Mouse (Mus musculus) heart, embryonic 16.5 days (tissue): ENCODE results near the gene Scn3b. TPM values are rescaled to one million over a fixed set of nuclear protein-coding genes. Genes with fewer than 3 reads are reported as not detected.

ENCODE experiments used
- ATAC-seq: fragments of 200-750 bp; cut with Nextera tagmentation; replicated peaks from 2 replicates; pipeline ENCODE4 v1.8.0; 2017; ENCODE audit warnings: moderate number of reproducible peaks; ENCODE audit not compliant: insufficient read depth, low FRiP score; ENCODE audit errors: extremely low read depth
- H3K27ac ChIP-seq: fragments of 300-500 bp; sonication (generic); 2 replicates; pipeline ENCODE4 v1.5.1; 2014; ENCODE audit warnings: mild to moderate bottlenecking, low read length, control low read depth, moderate library complexity
- H3K27me3 ChIP-seq: fragments of 300-500 bp; sonication (generic); 2 replicates; pipeline ENCODE4 v1.6.1; 2014; ENCODE audit warnings: low read length, mixed read lengths; ENCODE audit not compliant: control insufficient read depth, insufficient read depth
- H3K36me3 ChIP-seq: fragments of 300-500 bp; sonication (generic); 2 replicates; pipeline ENCODE4 v1.6.1; 2014; ENCODE audit not compliant: control insufficient read depth, insufficient read depth
- H3K4me1 ChIP-seq: fragments of 300-500 bp; sonication (generic); 2 replicates; pipeline ENCODE4 v1.6.1; 2014; ENCODE audit warnings: low read length, mixed read lengths; ENCODE audit not compliant: control insufficient read depth, insufficient read depth
- H3K4me2 ChIP-seq: fragments of 300-500 bp; sonication (generic); 2 replicates; pipeline ENCODE4 v1.6.1; 2014; ENCODE audit warnings: low read depth, mild to moderate bottlenecking, control low read depth, low read length
- H3K4me3 ChIP-seq: fragments of 300-500 bp; sonication (generic); 2 replicates; pipeline ENCODE4 v1.5.1; 2014; ENCODE audit warnings: mild to moderate bottlenecking, control low read depth, low read length
- H3K9ac ChIP-seq: fragments of 300-500 bp; sonication (generic); 2 replicates; pipeline ENCODE4 v1.6.1; 2014; ENCODE audit warnings: low read length, control low read depth
- H3K9me3 ChIP-seq: fragments of 300-500 bp; sonication (generic); replicated peaks from 2 replicates; pipeline ENCODE4 v1.6.1; 2016; ENCODE audit warnings: low read length; ENCODE audit not compliant: control insufficient read depth
- WGBS: fragments of 180-500 bp; shearing (Covaris S2); extraction: QIAGEN DNeasy Blood & Tissue Kit; methylation state at CpG from one replicate; pipeline ENCODE4 v1.1.7; 2014; 5-methylcytosine and 5-hydroxymethylcytosine counted together
- polyA plus RNA-seq: library from polyadenylated mRNA; unstranded; fragments of >200 nt; fragmentation: Nextera tagmentation; extraction: Ambion mirVana; gene quantifications from 2 replicates; pipeline ENCODE4 v1.2.1, GENCODE M21; 2015

The Scn3b gene
- polyA plus RNA-seq = 1.7 and 1.9 TPM in 2 replicates

DNA sequence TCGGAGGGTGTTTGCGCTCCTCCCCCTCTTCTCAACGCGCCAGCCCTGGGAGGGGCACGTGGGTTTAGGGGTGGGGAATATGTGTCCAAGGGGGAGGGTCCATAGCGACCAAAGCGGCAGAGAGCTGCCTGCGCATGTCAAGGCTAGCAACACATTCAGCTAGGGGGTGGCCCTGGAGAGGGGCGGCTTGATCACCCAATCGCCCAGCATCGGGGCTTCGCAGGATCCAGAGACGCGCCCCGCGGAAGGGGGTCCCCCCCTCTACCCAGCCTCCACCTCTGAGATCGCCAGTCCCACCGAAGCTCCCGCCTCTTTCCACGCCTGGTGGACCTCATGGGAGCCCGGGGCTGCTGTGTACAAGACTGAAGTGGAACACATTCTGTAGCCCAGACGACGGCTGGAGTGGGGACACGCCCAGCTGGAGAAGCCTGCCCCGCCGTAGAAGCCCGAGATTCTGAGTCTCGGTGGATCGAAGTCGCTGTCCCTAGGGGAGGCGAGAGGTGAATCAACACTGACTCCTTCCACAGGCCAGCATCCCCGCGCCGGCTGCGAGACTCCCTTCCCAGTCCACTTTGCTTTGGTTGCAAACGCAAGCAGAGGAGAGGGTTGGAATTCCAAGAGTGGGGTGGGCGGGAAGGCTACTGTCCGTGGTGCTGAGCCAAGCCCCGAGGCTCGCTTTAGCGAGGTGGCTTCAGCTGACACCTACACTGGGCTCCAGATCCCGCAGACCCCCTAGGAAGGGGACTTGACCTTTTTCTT, at the start of gene Scn3b:
Gene Scn3b (plus strand): TSS at position 115 of the 759 bp plus-strand sequence.
- WGBS = under 1% methylated on average over 41 of the region's 42 CpGs
- peak within 1 kb of the TSS; percentile 37 for H3K4me3 ChIP-seq
- H3K27ac ChIP-seq = no peak within 1 kb of the TSS
- H3K36me3 ChIP-seq = no peaks in the 10 kb centered on the region
- no peaks in the 10 kb centered on the region for H3K9me3 ChIP-seq
- peaks cover 18% of the 10 kb centered on the region for H3K27me3 ChIP-seq
- no peak within 1 kb of the TSS for H3K9ac ChIP-seq
- H3K4me1 ChIP-seq = peaks cover 15% of the 10 kb centered on the region
- ATAC-seq = peak; percentile 64
- peak within 1 kb of the TSS; percentile 55 for H3K4me2 ChIP-seq

DNA sequence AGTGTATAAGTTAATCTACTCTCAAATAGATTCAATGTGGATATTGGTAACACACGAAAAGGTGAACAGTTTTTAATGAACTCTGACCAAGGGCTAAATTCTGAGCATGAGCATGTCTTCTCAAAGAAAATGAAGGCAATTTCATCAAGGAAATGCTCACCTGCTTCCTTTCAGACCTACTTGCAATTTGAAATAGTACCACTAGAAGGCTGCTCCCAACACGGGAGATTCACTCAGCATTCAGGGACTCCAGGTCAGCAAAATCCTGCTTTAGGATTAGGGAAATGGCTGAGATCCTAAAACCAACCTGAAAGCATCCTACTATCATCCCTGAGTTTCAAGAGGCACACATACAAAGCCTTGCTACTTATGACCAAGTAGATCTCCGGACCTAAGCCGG, 44.7 kb upstream of the Scn3b start:
- no peak overlapping the region for H3K9ac ChIP-seq
- no peak overlapping the region for H3K4me3 ChIP-seq
- H3K4me1 ChIP-seq = no peaks in the 10 kb centered on the region
- ATAC-seq = no peak
- H3K9me3 ChIP-seq = no peaks in the 10 kb centered on the region
- H3K4me2 ChIP-seq = no peak overlapping the region
- 69% methylated on average over 4 of the region's 4 CpGs for WGBS
- no peaks in the 10 kb centered on the region for H3K27me3 ChIP-seq
- no peak overlapping the region for H3K27ac ChIP-seq
- H3K36me3 ChIP-seq = no peaks in the 10 kb centered on the region

GRCm38 (mm10) chr9:40227874-40228789, 40.9 kb upstream of the Scn3b start:
- Histone ChIP-seq H3K27ac (no peak overlapping the region), H3K27me3 (no peaks in the 10 kb centered on the region), H3K4me1 (no peaks in the 10 kb centered on the region), H3K9me3 (0 out of 2 replicates have a peak, but pooled peaks cover 3% of the 10 kb centered on the region), H3K36me3 (no peaks in the 10 kb centered on the region), H3K4me3 (no peak overlapping the region), H3K9ac (no peak overlapping the region), H3K4me2 (no peak overlapping the region)
- ATAC-seq = no peak
- 59% methylated on average over 10 of the region's 10 CpGs for WGBS

DNA sequence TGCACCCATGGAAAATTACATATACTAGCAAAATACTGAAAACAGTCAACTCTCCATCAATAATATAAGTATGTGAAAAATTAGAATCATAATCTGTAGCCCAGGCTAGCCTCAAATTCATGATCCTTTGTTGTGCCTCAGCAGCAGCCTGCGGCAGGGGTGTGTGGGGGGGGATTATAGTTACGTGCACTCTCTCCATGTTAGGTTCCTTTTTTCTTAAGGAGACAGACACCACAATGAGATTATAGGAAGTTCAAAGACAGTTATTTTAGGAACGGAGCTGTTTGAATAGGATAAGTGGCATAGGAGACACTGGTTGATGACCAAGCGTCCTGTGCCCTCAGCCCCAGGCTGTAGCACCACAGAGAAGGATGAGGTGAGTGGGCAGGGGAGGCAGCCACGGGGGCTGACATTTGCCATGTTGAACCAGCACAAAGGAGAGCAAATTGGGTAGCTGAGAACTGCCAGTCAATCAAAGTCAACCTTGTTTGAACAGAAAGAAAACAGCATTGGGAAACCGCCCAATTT, 40.1 kb upstream of the Scn3b start:
- no peak for ATAC-seq
- no peak overlapping the region for H3K4me2 ChIP-seq
- WGBS = 40% methylated on average over 6 of the region's 6 CpGs

GRCm38 (mm10) chr9:40229479-40229878, 39.5 kb upstream of the Scn3b start:
- no peak overlapping the region for H3K9ac ChIP-seq
- no peak overlapping the region for H3K4me3 ChIP-seq
- H3K4me2 ChIP-seq = no peak overlapping the region
- H3K9me3 ChIP-seq = 0 out of 2 replicates have a peak, but pooled peaks cover 3% of the 10 kb centered on the region
- H3K36me3 ChIP-seq = no peaks in the 10 kb centered on the region
- no peaks in the 10 kb centered on the region for H3K27me3 ChIP-seq
- no peak overlapping the region for H3K27ac ChIP-seq
- H3K4me1 ChIP-seq = no peaks in the 10 kb centered on the region
- no peak for ATAC-seq
- 57% methylated on average over 5 of the region's 5 CpGs for WGBS

More for the DNA sequence above, 40.1 kb upstream of the Scn3b start:
- Histone ChIP-seq H3K27ac (no peak overlapping the region), H3K36me3 (no peaks in the 10 kb centered on the region), H3K4me1 (no peaks in the 10 kb centered on the region), H3K4me3 (no peak overlapping the region), H3K9me3 (0 out of 2 replicates have a peak, but pooled peaks cover 3% of the 10 kb centered on the region), H3K27me3 (no peaks in the 10 kb centered on the region), H3K9ac (no peak overlapping the region)

DNA sequence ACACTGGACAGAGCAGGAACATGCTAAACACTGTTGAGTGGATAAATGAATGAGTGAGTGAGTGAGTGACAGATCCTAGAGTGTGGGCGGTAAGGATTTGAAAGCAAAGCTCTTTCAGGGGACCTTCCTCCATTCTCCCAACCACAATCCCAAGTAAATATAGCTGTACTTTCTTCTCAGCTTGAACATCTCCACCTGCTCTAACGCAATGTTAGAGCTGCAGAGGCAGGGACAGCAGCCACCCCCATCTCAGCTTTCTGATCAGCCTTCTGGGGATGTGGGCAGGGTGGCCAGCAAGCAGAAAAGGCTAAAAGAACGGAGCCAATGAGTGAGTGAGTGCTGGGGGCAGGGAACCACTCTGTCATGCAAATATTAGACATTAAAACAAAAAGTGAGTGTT, 38.0 kb upstream of the Scn3b start:
- H3K4me3 ChIP-seq = no peak overlapping the region
- H3K36me3 ChIP-seq = no peaks in the 10 kb centered on the region
- no peaks in the 10 kb centered on the region for H3K4me1 ChIP-seq
- 0 out of 2 replicates have a peak, but pooled peaks cover 3% of the 10 kb centered on the region for H3K9me3 ChIP-seq
- WGBS = 82% methylated on average over 3 of the region's 3 CpGs
- ATAC-seq = no peak
- H3K4me2 ChIP-seq = no peak overlapping the region
- no peak overlapping the region for H3K9ac ChIP-seq
- no peaks in the 10 kb centered on the region for H3K27me3 ChIP-seq
- no peak overlapping the region for H3K27ac ChIP-seq

GRCm38 (mm10) chr9:40234233-40235072, 34.6 kb upstream of the Scn3b start:
- Histone ChIP-seq H3K4me2 (no peak overlapping the region), H3K36me3 (no peaks in the 10 kb centered on the region), H3K9me3 (0 out of 2 replicates have a peak, but pooled peaks cover 3% of the 10 kb centered on the region), H3K9ac (no peak overlapping the region), H3K4me3 (no peak overlapping the region), H3K27ac (no peak overlapping the region), H3K4me1 (no peaks in the 10 kb centered on the region), H3K27me3 (no peaks in the 10 kb centered on the region)
- ATAC-seq = no peak
- 70% methylated on average over 10 of the region's 10 CpGs for WGBS

- H3K9ac ChIP-seq = no peak overlapping the region
- H3K36me3 ChIP-seq = no peaks in the 10 kb centered on the region
- H3K27ac ChIP-seq = no peak overlapping the region
- H3K9me3 ChIP-seq = 0 out of 2 replicates have a peak, but pooled peaks cover 3% of the 10 kb centered on the region
- H3K4me2 ChIP-seq = no peak overlapping the region
- H3K27me3 ChIP-seq = peaks cover 3% of the 10 kb centered on the region; the same call in 1 of the 2 replicates
- no peak for ATAC-seq
- 83% methylated on average over 7 of the region's 7 CpGs for WGBS
- H3K4me3 ChIP-seq = no peak overlapping the region
- H3K4me1 ChIP-seq = no peaks in the 10 kb centered on the region
Measured at GRCm38 (mm10) chr9:40235220-40235619, 33.8 kb upstream of the Scn3b start.
